Mouse (Mus musculus): ENCODE measurements around the gene Gstm2. TPM values are rescaled to one million over a fixed set of nuclear protein-coding genes. Genes with fewer than 3 reads are reported as not detected.
A peak's percentile ranks its signal among the peaks of the same experiment; 100 is the strongest.

Gene Gstm2
- polyA plus RNA-seq, 2 experiments = 3.4 to 4.8 TPM

GRCm38 (mm10) chr3:107941261-107941660 lies 45.0 kb downstream of the Gstm2 start:
- no peak for ATAC-seq (ENCODE audit: insufficient read depth)
- Histone ChIP-seq H3K27ac (no peak overlapping the region), H3K27me3 (ENCODE audit: control insufficient read depth, insufficient read depth, low read length) (no peaks in the 10 kb centered on the region), H3K9ac (replicated peaks) (no peak overlapping the region), H3K4me2 (ENCODE audit: low read depth) (no peak overlapping the region), H3K36me3 (replicated peaks; ENCODE audit: control insufficient read depth, insufficient read depth, low read depth) (no peaks in the 10 kb centered on the region), H3K4me3 (ENCODE audit: insufficient read depth in 1 of 2, low read depth in 2 of 2, low read length in 2 of 2) (no peak overlapping the region), H3K9me3 (ENCODE audit: control insufficient read depth, low read length) (no peaks in the 10 kb centered on the region), H3K4me1 (replicated peaks; ENCODE audit: control insufficient read depth in 2 of 2, insufficient read depth in 2 of 2, low read length in 1 of 2) (peaks cover 0 to 3% of the 10 kb centered on the region in 2 experiments; a peak in 1 of 4 replicates)
- WGBS (ENCODE audit: insufficient replicate concordance) = 65% methylated on average over 4 of the region's 4 CpGs
- DNase-seq (ENCODE audit: low read depth in 3 of 3, low spot score in 3 of 3) = no peak
- TF ChIP-seq EP300 (IDR thresholded peaks at IDR 0.05; ENCODE audit: low read depth) = no peak
- no peak for TF ChIP-seq CTCF (IDR thresholded peaks at IDR 0.05; ENCODE audit: low read depth)

DNA sequence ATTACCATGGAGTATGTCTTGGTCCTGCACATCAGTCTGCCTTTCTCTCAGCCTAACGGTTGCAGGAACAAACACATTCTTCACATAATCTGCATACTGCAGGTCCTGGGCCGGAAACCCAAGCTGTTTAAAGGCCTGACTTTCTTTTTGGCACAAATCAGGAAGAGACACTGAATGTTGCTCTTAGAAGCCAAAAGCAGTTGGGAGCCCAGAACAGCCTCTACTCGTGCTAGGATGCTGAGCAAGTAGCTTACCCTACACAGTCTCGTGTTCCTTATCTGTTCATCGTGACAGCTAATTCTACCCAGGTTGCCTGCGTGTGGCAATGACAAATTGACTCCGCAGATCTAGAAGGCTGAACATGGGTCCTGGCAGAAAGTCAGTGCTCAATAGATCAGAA lies 45.7 kb downstream of the Gstm2 start:
- no peaks in the 10 kb centered on the region for H3K27me3 ChIP-seq (ENCODE audit: control insufficient read depth, insufficient read depth, low read length)
- DNase-seq (ENCODE audit: low read depth in 3 of 3, low spot score in 3 of 3) (no peak), ATAC-seq (ENCODE audit: insufficient read depth) (no peak)
- no peak for TF ChIP-seq CTCF (IDR thresholded peaks at IDR 0.05; ENCODE audit: low read depth)
- TF ChIP-seq EP300 (IDR thresholded peaks at IDR 0.05; ENCODE audit: low read depth) = no peak
- no peak overlapping the region for H3K4me3 ChIP-seq (ENCODE audit: insufficient read depth in 1 of 2, low read depth in 2 of 2, low read length in 2 of 2)
- H3K9ac ChIP-seq (replicated peaks) = no peak overlapping the region
- H3K4me2 ChIP-seq (ENCODE audit: low read depth) = no peak overlapping the region
- H3K27ac ChIP-seq = no peak overlapping the region
- 62% methylated on average over 7 of the region's 7 CpGs for whole genome bisulfite sequencing (ENCODE audit: insufficient replicate concordance)
- no peaks in the 10 kb centered on the region for H3K9me3 ChIP-seq (ENCODE audit: control insufficient read depth, low read length)
- H3K4me1 ChIP-seq (replicated peaks; ENCODE audit: control insufficient read depth in 2 of 2, insufficient read depth in 2 of 2, low read length in 1 of 2) = peaks cover 0 to 3% of the 10 kb centered on the region in 2 experiments; a peak in 1 of 4 replicates
- H3K36me3 ChIP-seq (replicated peaks; ENCODE audit: control insufficient read depth, insufficient read depth, low read depth) = no peaks in the 10 kb centered on the region

- no peak for DNase-seq (ENCODE audit: low read depth in 3 of 3, low spot score in 3 of 3)
- H3K27me3 ChIP-seq (ENCODE audit: control insufficient read depth, insufficient read depth, low read length) = no peaks in the 10 kb centered on the region
- no peaks in the 10 kb centered on the region for H3K36me3 ChIP-seq (replicated peaks; ENCODE audit: control insufficient read depth, insufficient read depth, low read depth)
- H3K4me2 ChIP-seq (ENCODE audit: low read depth) = no peak overlapping the region
- no peak overlapping the region for H3K27ac ChIP-seq
- no peak overlapping the region for H3K9ac ChIP-seq (replicated peaks)
- WGBS (ENCODE audit: insufficient replicate concordance) = 46% methylated on average over 4 of the region's 4 CpGs
- H3K4me3 ChIP-seq (ENCODE audit: insufficient read depth in 1 of 2, low read depth in 2 of 2, low read length in 2 of 2) = no peak overlapping the region
- no peak for TF ChIP-seq CTCF (IDR thresholded peaks at IDR 0.05; ENCODE audit: low read depth)
- no peak for TF ChIP-seq EP300 (IDR thresholded peaks at IDR 0.05; ENCODE audit: low read depth)
- no peaks in the 10 kb centered on the region for H3K9me3 ChIP-seq (ENCODE audit: control insufficient read depth, low read length)
- ATAC-seq (ENCODE audit: insufficient read depth) = no peak
- peaks cover 0 to 3% of the 10 kb centered on the region in 2 experiments; a peak in 1 of 4 replicates for H3K4me1 ChIP-seq (replicated peaks; ENCODE audit: control insufficient read depth in 2 of 2, insufficient read depth in 2 of 2, low read length in 1 of 2)
These were observed 46.4 kb downstream of the Gstm2 start for GRCm38 (mm10) chr3:107939830-107940229.

- Histone ChIP-seq H3K4me3 (ENCODE audit: insufficient read depth in 1 of 2, low read depth in 2 of 2, low read length in 2 of 2) (no peak overlapping the region), H3K4me1 (replicated peaks; ENCODE audit: control insufficient read depth in 2 of 2, insufficient read depth in 2 of 2, low read length in 1 of 2) (peaks cover 0 to 3% of the 10 kb centered on the region in 2 experiments; a peak in 1 of 4 replicates), H3K9ac (replicated peaks) (no peak overlapping the region), H3K27me3 (ENCODE audit: control insufficient read depth, insufficient read depth, low read length) (no peaks in the 10 kb centered on the region), H3K36me3 (replicated peaks; ENCODE audit: control insufficient read depth, insufficient read depth, low read depth) (no peaks in the 10 kb centered on the region), H3K4me2 (ENCODE audit: low read depth) (no peak overlapping the region), H3K9me3 (ENCODE audit: control insufficient read depth, low read length) (no peaks in the 10 kb centered on the region), H3K27ac (no peak overlapping the region)
- TF ChIP-seq CTCF (IDR thresholded peaks at IDR 0.05; ENCODE audit: low read depth) (peak; percentile 90), EP300 (IDR thresholded peaks at IDR 0.05; ENCODE audit: low read depth) (no peak)
- DNase-seq (ENCODE audit: low read depth in 3 of 3, low spot score in 3 of 3) = peak; percentile 5 to 35 (median 17)
- WGBS (ENCODE audit: insufficient replicate concordance) = 22% methylated on average over 3 of the region's 3 CpGs
- ATAC-seq (ENCODE audit: insufficient read depth) = 0 out of 2 replicates have a peak, but pooled peaks have one; percentile 29
These were observed 46.9 kb downstream of the Gstm2 start for GRCm38 (mm10) chr3:107939403-107939802.

DNA sequence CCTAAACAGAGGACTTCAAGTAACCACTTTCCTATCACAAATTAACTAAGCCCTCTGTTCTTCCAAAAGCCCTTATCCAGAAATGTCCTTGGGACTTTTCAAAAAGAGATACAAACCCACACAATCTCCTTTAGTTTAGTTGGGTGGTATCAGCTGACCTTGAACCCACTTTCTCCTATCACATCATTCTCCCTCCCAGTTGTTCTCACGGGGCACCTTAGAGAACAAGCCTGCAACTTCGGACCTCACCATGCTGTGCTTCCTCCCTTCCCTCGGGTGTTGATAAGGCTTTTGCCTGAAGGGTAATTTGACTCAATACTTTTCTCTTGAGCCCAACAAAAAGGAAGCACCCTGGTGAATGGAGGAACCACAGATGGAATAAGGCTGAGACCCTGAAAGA lies 50.4 kb downstream of the Gstm2 start:
- no peak for ATAC-seq (ENCODE audit: insufficient read depth)
- no peak for TF ChIP-seq EP300 (IDR thresholded peaks at IDR 0.05; ENCODE audit: low read depth)
- no peak for TF ChIP-seq CTCF (IDR thresholded peaks at IDR 0.05; ENCODE audit: low read depth)

More for the DNA sequence above, 50.4 kb downstream of the Gstm2 start:
- peaks cover 0 to 7% of the 10 kb centered on the region in 2 experiments; a peak in 1 of 4 replicates for H3K4me1 ChIP-seq (replicated peaks; ENCODE audit: control insufficient read depth in 2 of 2, insufficient read depth in 2 of 2, low read length in 1 of 2)
- DNase-seq (ENCODE audit: low read depth in 3 of 3, low spot score in 3 of 3) = no peak
- H3K27ac ChIP-seq = no peak overlapping the region
- H3K4me2 ChIP-seq (ENCODE audit: low read depth) = no peak overlapping the region
- no peaks in the 10 kb centered on the region for H3K27me3 ChIP-seq (ENCODE audit: control insufficient read depth, insufficient read depth, low read length)
- H3K4me3 ChIP-seq (ENCODE audit: insufficient read depth in 1 of 2, low read depth in 2 of 2, low read length in 2 of 2) = no peak overlapping the region
- H3K9me3 ChIP-seq (ENCODE audit: control insufficient read depth, low read length) = no peaks in the 10 kb centered on the region
- H3K9ac ChIP-seq (replicated peaks) = no peak overlapping the region
- WGBS (ENCODE audit: insufficient replicate concordance) = 13% methylated on average over 3 of the region's 3 CpGs
- H3K36me3 ChIP-seq (replicated peaks; ENCODE audit: control insufficient read depth, insufficient read depth, low read depth) = no peaks in the 10 kb centered on the region

Measured in liver, embryonic 14.5 days (tissue).